Mouse (Mus musculus): ENCODE results near the gene Clstn1.

DNA sequence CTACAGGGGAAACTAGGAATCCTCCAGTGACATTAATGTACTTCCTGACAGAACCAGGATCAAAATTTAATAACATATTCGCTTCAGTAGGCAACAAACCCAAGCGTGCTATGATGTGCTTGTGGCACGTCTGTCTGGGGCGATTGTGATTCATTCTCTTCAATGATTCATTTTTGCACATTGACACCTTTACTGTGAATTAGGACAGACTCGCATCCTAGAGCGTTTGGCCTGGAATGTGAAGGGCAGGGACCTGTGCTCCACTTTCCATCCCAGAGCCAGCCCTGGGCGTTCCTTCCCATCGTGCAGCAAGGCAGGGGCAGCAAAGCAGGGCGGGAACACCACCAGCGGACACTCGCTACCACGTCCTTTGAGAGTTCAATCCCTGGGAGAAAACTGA is 43.8 kb upstream of the Clstn1 start:
- TF ChIP-seq POLR2A (IDR thresholded peaks at IDR 0.05; ENCODE audit: borderline replicate concordance, low read depth, low read length) (no peak), CTCF (IDR thresholded peaks at IDR 0.05; ENCODE audit: low read depth, low read length) (no peak)
